ENCODE assay signal across 8 mouse cellular contexts in genomic region chr10:120751821-120752261, GRCm38 (mm10).
DNase-seq lines count a peak whose midpoint lies in the region; ATAC-seq and TF ChIP-seq lines count a peak whose summit lies in the region.

No protein-coding gene starts in this region.

- no peak for DNase-seq in stomach, postnatal 0 days (ENCODE audit: low spot score)
- no peak for DNase-seq in limb, embryonic 10.5 days (ENCODE audit: low spot score)
- DNase-seq in layer of hippocampus, adult 9-11 months: no peak
- DNase-seq in thymus, postnatal 14 days: no peak
- no peak for DNase-seq in urinary bladder, adult 18-20 months (ENCODE audit: low spot score in 2 of 2)

- peaks cover 9% of the 10 kb centered on the region for H3K4me1 ChIP-seq in stomach, embryonic 15.5 days
- H3K4me1 ChIP-seq in stomach, postnatal 0 days (replicated peaks; ENCODE audit: control insufficient read depth, insufficient read depth): no peaks in the 10 kb centered on the region
- H3K4me1 ChIP-seq in heart, embryonic 11.5 days (ENCODE audit: control insufficient read depth, insufficient read depth, low read length): peaks cover 14% of the 10 kb centered on the region; the same call in 1 of the 2 replicates
- H3K4me1 ChIP-seq in limb, embryonic 10.5 days: peaks cover 28% of the 10 kb centered on the region
- 0 out of 2 replicates have a peak, but pooled peaks cover 9% of the 10 kb centered on the region for H3K4me1 ChIP-seq in stomach, embryonic 16.5 days (ENCODE audit: control insufficient read depth, insufficient read depth, low read length)

- WGBS in stomach, embryonic 15.5 days: 62% methylated on average over 11 of the region's 11 CpGs
- 63% methylated on average over 11 of the region's 11 CpGs for WGBS in stomach, postnatal 0 days
- WGBS in heart, embryonic 11.5 days (ENCODE audit: insufficient replicate concordance): 30% methylated on average over 11 of the region's 11 CpGs
- 69% methylated on average over 11 of the region's 11 CpGs for WGBS in limb, embryonic 10.5 days
- WGBS in stomach, embryonic 16.5 days: 65% methylated on average over 11 of the region's 11 CpGs

- ATAC-seq in stomach, embryonic 15.5 days (ENCODE audit: insufficient read depth, low FRiP score, low read depth): no peak
- no peak for ATAC-seq in stomach, postnatal 0 days (ENCODE audit: low FRiP score, low TSS enrichment)
- ATAC-seq in heart, embryonic 11.5 days (replicated peaks; ENCODE audit: insufficient number of reproducible peaks, low FRiP score, low TSS enrichment): peak; percentile 78
- ATAC-seq in stomach, embryonic 16.5 days (ENCODE audit: insufficient read depth, low FRiP score): no peak

- no peaks in the 10 kb centered on the region for H3K9me3 ChIP-seq in stomach, embryonic 15.5 days
- no peaks in the 10 kb centered on the region for H3K9me3 ChIP-seq in stomach, postnatal 0 days (ENCODE audit: control insufficient read depth, low read length)
- no peaks in the 10 kb centered on the region for H3K9me3 ChIP-seq in heart, embryonic 11.5 days (replicated peaks; ENCODE audit: control insufficient read depth, low read length)
- H3K9me3 ChIP-seq in limb, embryonic 10.5 days (replicated peaks): no peaks in the 10 kb centered on the region
- no peaks in the 10 kb centered on the region for H3K9me3 ChIP-seq in stomach, embryonic 16.5 days (replicated peaks; ENCODE audit: control insufficient read depth, low read length)

- 0 out of 2 replicates have a peak overlapping the region, but pooled peaks have one; percentile 40 for H3K27ac ChIP-seq in stomach, embryonic 15.5 days
- H3K27ac ChIP-seq in stomach, postnatal 0 days (replicated peaks): no peak overlapping the region
- peak overlapping the region; percentile 94 for H3K27ac ChIP-seq in heart, embryonic 11.5 days (ENCODE audit: low read depth, low read length)
- H3K27ac ChIP-seq in limb, embryonic 10.5 days: peak overlapping the region; percentile 77
- peak overlapping the region; percentile 13; the same call in 1 of the 2 replicates for H3K27ac ChIP-seq in stomach, embryonic 16.5 days (ENCODE audit: low read length)

- H3K4me2 ChIP-seq in stomach, embryonic 15.5 days: no peak overlapping the region
- H3K4me2 ChIP-seq in stomach, postnatal 0 days (replicated peaks; ENCODE audit: low read depth): no peak overlapping the region
- H3K4me2 ChIP-seq in heart, embryonic 11.5 days: peak overlapping the region; percentile 22
- no peak overlapping the region for H3K4me2 ChIP-seq in stomach, embryonic 16.5 days (ENCODE audit: low read depth, low read length)

- no peak for TF ChIP-seq EP300 in stomach, postnatal 0 days (optimal IDR thresholded peaks at IDR 0.05)

- no peak for TF ChIP-seq CTCF in stomach, postnatal 0 days (IDR thresholded peaks at IDR 0.05; ENCODE audit: low read depth)

- H3K9ac ChIP-seq in stomach, embryonic 15.5 days: no peak overlapping the region
- no peak overlapping the region for H3K9ac ChIP-seq in stomach, postnatal 0 days (ENCODE audit: low read length)
- H3K9ac ChIP-seq in heart, embryonic 11.5 days (ENCODE audit: low read depth, low read length): no peak overlapping the region
- no peak overlapping the region for H3K9ac ChIP-seq in stomach, embryonic 16.5 days (ENCODE audit: low read length)

- H3K4me3 ChIP-seq in stomach, embryonic 15.5 days (replicated peaks): no peak overlapping the region
- no peak overlapping the region for H3K4me3 ChIP-seq in stomach, postnatal 0 days (ENCODE audit: low read depth, low read length)
- no peak overlapping the region for H3K4me3 ChIP-seq in heart, embryonic 11.5 days (ENCODE audit: low read depth, low read length)
- H3K4me3 ChIP-seq in limb, embryonic 10.5 days: no peak overlapping the region
- H3K4me3 ChIP-seq in stomach, embryonic 16.5 days (replicated peaks; ENCODE audit: low read length): no peak overlapping the region

- H3K36me3 ChIP-seq in stomach, embryonic 15.5 days: no peaks in the 10 kb centered on the region
- no peaks in the 10 kb centered on the region for H3K36me3 ChIP-seq in stomach, postnatal 0 days (ENCODE audit: control insufficient read depth, insufficient read depth, low read length)
- H3K36me3 ChIP-seq in heart, embryonic 11.5 days (ENCODE audit: control insufficient read depth, insufficient read depth, low read length): no peaks in the 10 kb centered on the region
- no peaks in the 10 kb centered on the region for H3K36me3 ChIP-seq in limb, embryonic 10.5 days
- H3K36me3 ChIP-seq in stomach, embryonic 16.5 days (ENCODE audit: control insufficient read depth, insufficient read depth, low read length): no peaks in the 10 kb centered on the region

- no peaks in the 10 kb centered on the region for H3K27me3 ChIP-seq in stomach, embryonic 15.5 days (replicated peaks)
- no peaks in the 10 kb centered on the region for H3K27me3 ChIP-seq in stomach, postnatal 0 days (ENCODE audit: control insufficient read depth, insufficient read depth, low read length)
- no peaks in the 10 kb centered on the region for H3K27me3 ChIP-seq in heart, embryonic 11.5 days (ENCODE audit: control insufficient read depth, insufficient read depth, low read length)
- no peaks in the 10 kb centered on the region for H3K27me3 ChIP-seq in limb, embryonic 10.5 days (ENCODE audit: low read depth, poor library complexity, severe bottlenecking)
- H3K27me3 ChIP-seq in stomach, embryonic 16.5 days (ENCODE audit: control insufficient read depth, insufficient read depth, low read length): no peaks in the 10 kb centered on the region
